Mouse (Mus musculus) mature B cell (primary cell): ENCODE measurements around the gene Il1r1.
"Not testable (repeated sequence)": the region's sequence is repeated elsewhere in the genome, so short reads cannot be mapped to it uniquely, and the experiment has no call there.

Experiments used
- in situ Hi-C: fragments of 300-500 bp; cut with MboI; formaldehyde crosslinking; loops from 2 replicates; pipeline ENCODE4 v1.14.3; 2019

Gene Il1r1

DNA sequence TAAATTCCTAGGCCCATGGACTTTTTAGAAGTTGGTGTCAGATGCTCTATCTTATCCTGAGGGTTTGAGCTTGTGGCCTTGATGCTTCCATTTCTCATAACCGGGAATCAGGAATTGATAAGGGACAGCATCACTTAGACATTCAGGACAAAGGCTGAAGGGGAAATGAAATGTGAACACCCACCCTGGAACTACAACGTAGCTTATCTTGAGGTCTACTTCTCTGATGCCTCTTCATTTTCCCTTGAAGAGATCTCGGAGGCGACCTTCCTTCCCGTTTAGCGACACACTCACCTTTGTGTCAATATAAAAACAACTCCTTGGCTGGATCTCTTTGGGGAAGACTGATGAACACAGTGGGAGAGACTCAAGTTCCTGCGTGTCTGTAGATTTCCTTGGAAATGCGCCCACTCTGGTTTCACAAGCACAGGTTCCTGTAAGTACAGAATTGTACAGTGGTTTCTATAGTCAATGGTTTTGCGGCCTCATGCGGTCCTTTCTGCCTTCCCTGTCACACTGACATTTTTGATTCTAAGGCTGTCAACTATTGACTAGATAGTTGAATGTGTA lies 46.7 kb downstream of the Il1r1 start:
- in situ Hi-C loops = no loop called here

DNA sequence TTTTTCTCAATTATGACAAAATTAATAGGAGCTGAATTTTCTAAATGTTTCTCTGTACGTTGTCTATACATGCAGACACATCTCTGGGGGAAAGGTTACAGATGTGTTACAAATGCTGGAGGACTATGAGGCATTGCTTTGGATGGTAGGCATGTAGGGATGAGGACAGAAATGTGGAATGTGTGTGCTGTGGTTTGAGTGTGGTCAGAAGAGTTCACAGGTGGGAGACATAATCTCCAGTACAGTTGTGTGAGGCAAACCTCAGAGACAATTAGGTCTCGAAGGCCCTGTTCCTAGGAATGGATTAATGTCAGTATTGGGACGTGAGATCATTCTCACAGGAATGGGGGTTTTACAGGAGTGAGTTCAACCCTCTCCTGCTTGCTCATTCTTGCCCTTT lies 47.3 kb downstream of the Il1r1 start:
- in situ Hi-C loops = no loop called here

- in situ Hi-C loops = no loop called here
Measured at GRCm38 (mm10) chr1:40273491-40273890, 48.6 kb downstream of the Il1r1 start.

DNA sequence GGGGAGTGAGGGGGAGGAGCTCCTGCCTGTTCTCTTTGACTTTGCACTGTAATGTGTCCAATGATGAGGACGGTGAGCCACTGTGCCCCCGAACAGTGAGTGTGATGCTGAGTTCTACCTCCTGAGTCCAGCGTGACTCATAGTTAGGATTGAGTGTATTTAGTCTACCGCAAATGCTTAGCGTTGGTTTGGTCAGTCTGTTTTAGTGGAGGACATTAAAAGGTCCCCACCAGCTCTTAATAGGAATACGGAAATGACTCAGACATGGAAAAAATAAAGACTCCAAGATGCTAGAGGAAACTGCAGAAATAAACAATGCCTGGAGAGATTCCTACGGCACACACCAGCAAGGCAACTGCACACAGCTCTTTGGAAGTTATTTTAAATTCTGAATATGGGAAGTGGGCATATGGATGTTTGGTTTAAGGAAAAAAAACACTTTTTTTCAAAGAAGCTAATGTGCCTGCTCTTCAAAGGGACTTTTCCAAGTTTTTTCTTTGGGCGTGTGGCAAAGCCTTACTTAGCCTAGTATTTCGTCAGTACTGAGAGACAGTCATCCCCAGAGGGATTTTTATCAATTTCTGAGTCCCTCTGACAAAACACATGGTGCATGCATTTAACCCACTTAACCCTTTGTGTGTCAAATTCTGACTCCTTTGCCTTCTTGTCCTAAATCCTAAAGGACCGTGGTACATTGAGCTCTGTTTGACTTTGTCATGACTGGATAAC lies 50.6 kb downstream of the Il1r1 start:
- in situ Hi-C loops = no loop called here

DNA sequence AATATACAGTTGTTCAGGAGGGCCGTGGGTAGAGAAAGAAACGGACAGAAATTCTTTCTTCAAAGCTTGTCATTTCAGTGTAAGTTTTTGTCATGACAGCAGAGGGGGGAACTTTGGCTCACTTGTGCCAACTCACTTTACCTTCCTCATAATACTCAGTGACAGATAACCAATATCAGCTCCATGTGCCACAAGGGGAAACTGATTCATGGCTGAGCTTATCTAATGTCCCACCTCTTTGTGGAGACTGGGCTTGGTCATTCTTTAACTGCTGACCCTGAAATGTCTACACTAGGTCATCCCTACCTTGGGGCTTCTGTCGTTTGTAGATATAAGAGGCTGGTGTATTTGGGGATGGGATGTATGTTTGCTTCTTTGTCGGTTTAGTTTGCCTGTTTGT lies 53.1 kb downstream of the Il1r1 start:
- in situ Hi-C loops = no loop called here

DNA sequence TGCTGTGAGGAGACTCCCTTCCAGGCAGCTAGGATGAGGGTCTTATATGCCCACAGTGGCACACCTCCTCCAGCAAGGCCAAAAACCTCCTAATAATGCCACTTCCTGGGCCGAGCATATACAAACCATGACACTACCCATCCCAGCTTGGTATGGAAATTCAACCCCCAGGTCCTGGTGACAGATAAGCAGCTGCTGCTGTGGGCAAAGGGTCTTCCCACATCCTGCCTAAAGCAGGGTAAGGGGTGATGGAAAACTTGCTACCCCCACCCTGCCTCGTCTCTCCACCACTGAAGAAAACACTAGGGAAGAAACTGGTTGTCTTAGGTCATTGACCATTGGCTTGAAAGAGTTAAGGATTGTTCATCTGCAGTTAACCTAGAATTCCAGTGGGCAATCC lies 53.8 kb downstream of the Il1r1 start:
- in situ Hi-C loops = no loop called here

DNA sequence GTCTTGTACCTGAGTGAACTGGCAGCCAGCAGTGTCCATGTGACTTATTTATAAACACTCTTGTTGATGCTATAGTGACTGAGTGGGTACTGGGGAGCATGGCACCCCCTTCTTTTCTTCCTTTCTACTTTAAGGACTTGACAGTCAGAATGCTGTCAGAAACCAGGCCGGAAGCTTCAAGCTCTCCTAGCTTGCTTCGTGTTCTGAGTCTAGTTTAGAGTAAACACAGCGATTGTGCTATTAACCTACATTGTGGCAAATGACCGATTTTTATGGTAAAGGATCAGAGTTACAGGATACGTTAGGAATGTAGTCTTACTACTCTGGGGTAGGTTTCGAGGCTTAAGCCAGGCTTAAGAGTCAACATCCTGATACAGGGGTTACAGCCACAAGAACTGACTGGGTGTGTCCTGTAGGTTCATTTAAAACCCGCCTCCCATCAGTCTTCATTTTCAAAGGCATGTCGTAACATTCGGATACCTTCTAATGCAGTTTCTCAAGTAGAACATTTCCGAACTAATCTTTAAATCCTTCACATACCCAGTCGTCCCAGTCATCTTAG lies 54.4 kb downstream of the Il1r1 start:
- in situ Hi-C loops = no loop called here

DNA sequence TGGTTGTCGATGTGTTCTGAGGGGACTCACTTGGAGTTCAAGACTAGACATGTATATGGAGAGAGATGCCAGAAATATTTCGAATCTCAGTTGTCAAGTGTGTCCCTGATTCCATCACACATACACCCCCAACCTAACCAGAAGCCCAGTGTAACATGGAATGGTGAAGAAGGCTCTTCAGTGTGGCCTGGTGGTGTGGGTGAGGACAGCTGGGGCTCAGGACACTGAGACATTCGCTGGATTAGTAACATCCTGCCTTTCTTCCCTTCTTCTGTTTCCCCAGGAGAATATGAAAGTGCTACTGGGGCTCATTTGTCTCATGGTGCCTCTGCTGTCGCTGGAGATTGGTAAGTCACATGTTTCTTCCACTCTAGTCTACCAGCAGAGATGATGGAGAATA lies 57.1 kb downstream of the Il1r1 start:
- in situ Hi-C loops = no loop called here

GRCm38 (mm10) chr1:40282394-40282793 lies 57.5 kb downstream of the Il1r1 start:
- in situ Hi-C loops = no loop called here

GRCm38 (mm10) chr1:40283995-40284394 lies 59.1 kb downstream of the Il1r1 start:
- in situ Hi-C loops = no loop called here

DNA sequence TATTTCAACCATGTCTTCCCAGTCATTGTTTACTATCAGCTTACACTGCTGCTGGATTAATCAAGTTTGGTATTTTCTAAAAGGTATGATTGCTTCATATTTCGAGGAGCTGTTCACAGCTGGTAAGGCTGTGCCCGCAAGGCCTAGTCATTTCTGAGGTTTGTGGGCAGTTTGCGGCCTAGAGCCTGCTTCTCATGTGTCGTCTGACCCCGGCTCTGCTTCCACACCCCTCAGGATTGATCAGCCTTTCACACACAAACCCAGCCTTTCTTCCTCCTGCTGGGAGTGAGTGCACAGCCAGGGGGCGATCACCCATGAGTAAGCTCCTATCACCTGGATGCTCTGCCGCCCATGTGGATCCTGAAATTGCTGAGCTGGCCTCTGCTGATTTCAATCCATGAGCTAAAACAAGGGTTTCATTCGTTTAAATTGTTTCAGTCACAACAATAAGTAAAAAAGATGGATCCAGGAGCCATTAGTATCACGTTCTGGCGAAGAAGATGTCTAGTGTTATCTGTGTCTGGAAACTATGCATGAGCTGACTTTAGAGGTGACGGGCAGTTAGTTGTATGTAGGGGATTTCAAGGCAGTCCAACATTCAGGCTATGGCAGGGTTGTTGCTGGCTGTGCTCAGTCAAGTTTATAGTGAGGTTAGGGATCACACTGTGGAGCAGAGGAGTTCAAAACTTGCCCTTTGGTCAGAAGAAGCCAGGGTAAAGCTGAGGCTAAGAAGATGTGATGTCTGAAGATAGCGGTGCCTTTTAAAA lies 65.8 kb downstream of the Il1r1 start:
- in situ Hi-C loops = no loop called here

DNA sequence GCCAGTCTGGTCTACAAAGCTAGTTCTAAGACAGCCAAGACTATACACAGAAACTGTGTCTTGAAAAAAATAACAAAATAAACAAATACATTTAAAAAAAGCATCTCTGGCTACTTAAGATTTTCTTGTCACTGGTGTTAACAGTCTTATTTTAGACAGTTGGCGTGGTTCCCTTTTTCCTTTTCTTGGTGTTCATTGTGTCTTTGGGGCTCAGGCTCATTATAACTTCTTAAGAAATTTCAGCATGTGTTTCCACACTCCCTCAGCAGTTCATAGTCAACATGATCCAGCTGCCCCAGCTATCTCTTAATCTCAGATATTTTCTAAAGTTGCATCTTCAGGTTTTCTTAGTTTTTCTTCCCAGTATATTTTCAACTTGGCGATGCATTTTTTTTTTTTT lies 67.4 kb downstream of the Il1r1 start:
- in situ Hi-C loops = no loop called here

DNA sequence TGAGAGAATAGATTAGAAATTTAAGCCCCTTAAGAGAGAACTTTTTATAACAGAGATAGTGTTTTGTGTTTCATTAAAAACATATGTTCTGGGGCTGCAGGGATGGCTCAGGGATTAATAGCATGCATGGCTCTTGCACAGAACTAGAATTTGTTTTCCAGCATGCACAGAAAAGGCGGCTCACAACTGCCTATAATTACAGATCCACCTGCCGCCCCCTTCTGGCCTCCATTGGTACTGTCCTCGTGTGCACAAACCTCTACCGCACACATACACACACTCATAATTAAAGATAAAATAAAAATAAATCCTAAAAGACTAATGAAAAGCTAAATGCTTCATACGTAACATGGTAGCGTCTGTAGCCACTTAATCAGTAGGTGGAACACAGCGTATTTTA lies 69.0 kb downstream of the Il1r1 start:
- in situ Hi-C loops = no loop called here

GRCm38 (mm10) chr1:40294824-40295223 lies 69.9 kb downstream of the Il1r1 start:
- in situ Hi-C loops = no loop called here

- in situ Hi-C loops = no loop called here
Measured at GRCm38 (mm10) chr1:40298053-40298452, 73.2 kb downstream of the Il1r1 start.

DNA sequence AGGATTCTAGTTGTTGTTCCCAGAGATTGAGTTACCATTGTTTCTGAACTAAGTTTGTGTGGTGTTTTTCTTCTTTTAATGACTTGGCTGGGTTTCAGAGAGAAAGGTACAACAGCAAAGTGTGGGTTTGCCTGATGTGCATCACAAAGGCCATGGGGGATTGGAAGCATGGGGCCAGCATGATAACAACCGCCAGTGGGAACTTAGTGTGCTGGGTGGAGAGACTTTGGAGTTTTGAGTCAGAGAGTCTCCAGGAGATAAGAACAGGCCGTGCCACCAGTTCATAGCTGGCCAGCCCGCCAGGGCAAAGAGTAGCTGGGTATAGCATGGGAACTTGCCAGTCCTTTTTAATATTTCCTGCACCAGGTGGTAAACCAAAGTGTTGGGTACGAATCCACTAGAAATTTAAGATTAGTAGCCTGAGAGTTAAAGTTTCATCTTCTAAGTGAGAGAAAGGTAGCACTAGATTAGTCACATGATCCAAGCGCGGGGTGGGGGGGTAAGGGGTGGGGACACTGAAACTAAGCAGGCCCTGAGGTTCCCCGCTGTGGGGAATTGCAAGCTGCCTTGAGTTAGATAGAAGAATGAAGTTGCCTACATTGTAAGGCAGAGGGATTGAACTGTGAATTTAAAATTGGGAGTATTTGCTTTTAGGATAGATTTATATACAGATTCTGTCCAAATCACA lies 78.4 kb downstream of the Il1r1 start:
- in situ Hi-C loops = no loop called here

GRCm38 (mm10) chr1:40304321-40304720 lies 79.4 kb downstream of the Il1r1 start:
- in situ Hi-C loops = not testable (repeated sequence)

GRCm38 (mm10) chr1:40306111-40306510 lies 81.2 kb downstream of the Il1r1 start:
- in situ Hi-C loops = no loop called here

- in situ Hi-C loops = no loop called here
Measured at GRCm38 (mm10) chr1:40311123-40311522, 86.2 kb downstream of the Il1r1 start.

DNA sequence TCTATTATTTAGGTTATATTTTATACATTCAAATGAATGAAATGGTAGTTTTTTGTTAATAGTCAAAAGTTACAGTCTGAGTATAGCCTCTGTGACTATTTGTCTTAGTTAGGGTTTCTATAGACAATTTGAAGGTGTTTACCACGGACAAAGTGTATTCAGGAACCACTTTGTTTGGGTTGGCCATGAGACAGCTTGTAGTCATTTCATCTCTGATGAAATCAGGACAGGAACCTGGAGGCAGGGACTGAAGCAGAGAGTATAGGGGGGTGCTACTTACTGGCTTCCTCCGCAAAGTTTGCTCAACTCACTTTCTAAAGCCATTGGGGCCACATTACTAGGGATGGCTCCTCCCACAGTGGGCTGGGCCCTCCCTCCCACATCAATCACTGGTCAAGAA lies 86.7 kb downstream of the Il1r1 start:
- in situ Hi-C loops = no loop called here

- in situ Hi-C loops = no loop called here
Measured at GRCm38 (mm10) chr1:40314016-40314415, 89.1 kb downstream of the Il1r1 start.

- in situ Hi-C loops = no loop called here
Measured at GRCm38 (mm10) chr1:40317657-40318056, 92.8 kb downstream of the Il1r1 start.
